Mouse (Mus musculus): ENCODE results near the gene Csmd2. TPM values are rescaled to one million over a fixed set of nuclear protein-coding genes. Genes with fewer than 3 reads are reported as not detected.

Csmd2 gene
- polyA plus RNA-seq, 1 experiment = 13.4 TPM

GRCm38 (mm10) chr4:128264491-128264890 lies 276.8 kb downstream of the Csmd2 start:
- DNase-seq = no peak

GRCm38 (mm10) chr4:128265341-128265740 lies 277.7 kb downstream of the Csmd2 start:
- Histone ChIP-seq H3K27me3 (ENCODE audit: control insufficient read depth, insufficient read depth, low read length) (no peaks in the 10 kb centered on the region), H3K4me1 (ENCODE audit: control insufficient read depth, insufficient read depth, low read length) (no peaks in the 10 kb centered on the region), H3K27ac (ENCODE audit: insufficient read depth, low read length) (no peak overlapping the region), H3K4me3 (replicated peaks; ENCODE audit: insufficient read depth, low read depth, low read length) (no peak overlapping the region)
- WGBS = 25% methylated on average over 3 of the region's 3 CpGs
- no peak for DNase-seq
- TF ChIP-seq POLR2A (IDR thresholded peaks at IDR 0.05; ENCODE audit: borderline replicate concordance, insufficient read depth, low read length) = no peak
- TF ChIP-seq CTCF (IDR thresholded peaks at IDR 0.05; ENCODE audit: borderline replicate concordance, insufficient read depth, low read depth, low read length) = no peak

More at GRCm38 (mm10) chr4:128264491-128264890, 276.8 kb downstream of the Csmd2 start:
- H3K4me3 ChIP-seq (replicated peaks; ENCODE audit: insufficient read depth, low read depth, low read length) = no peak overlapping the region
- WGBS = 91% methylated on average over 5 of the region's 5 CpGs
- no peak overlapping the region for H3K27ac ChIP-seq (ENCODE audit: insufficient read depth, low read length)
- no peaks in the 10 kb centered on the region for H3K4me1 ChIP-seq (ENCODE audit: control insufficient read depth, insufficient read depth, low read length)
- no peaks in the 10 kb centered on the region for H3K27me3 ChIP-seq (ENCODE audit: control insufficient read depth, insufficient read depth, low read length)
- TF ChIP-seq POLR2A (IDR thresholded peaks at IDR 0.05; ENCODE audit: borderline replicate concordance, insufficient read depth, low read length) (no peak), CTCF (IDR thresholded peaks at IDR 0.05; ENCODE audit: borderline replicate concordance, insufficient read depth, low read depth, low read length) (no peak)

GRCm38 (mm10) chr4:128269261-128269875 lies 281.7 kb downstream of the Csmd2 start:
- DNase-seq = no peak
- TF ChIP-seq CTCF (IDR thresholded peaks at IDR 0.05; ENCODE audit: borderline replicate concordance, insufficient read depth, low read depth, low read length) (no peak), POLR2A (IDR thresholded peaks at IDR 0.05; ENCODE audit: borderline replicate concordance, insufficient read depth, low read length) (no peak)
- Histone ChIP-seq H3K4me3 (replicated peaks; ENCODE audit: insufficient read depth, low read depth, low read length) (no peak overlapping the region), H3K4me1 (ENCODE audit: control insufficient read depth, insufficient read depth, low read length) (peaks cover 13% of the 10 kb centered on the region), H3K27me3 (ENCODE audit: control insufficient read depth, insufficient read depth, low read length) (no peaks in the 10 kb centered on the region), H3K27ac (ENCODE audit: insufficient read depth, low read length) (no peak overlapping the region)
- WGBS = 76% methylated on average over 9 of the region's 9 CpGs

- Histone ChIP-seq H3K27ac (ENCODE audit: insufficient read depth, low read length) (no peak overlapping the region), H3K4me3 (replicated peaks; ENCODE audit: insufficient read depth, low read depth, low read length) (no peak overlapping the region), H3K4me1 (ENCODE audit: control insufficient read depth, insufficient read depth, low read length) (peaks cover 13% of the 10 kb centered on the region), H3K27me3 (ENCODE audit: control insufficient read depth, insufficient read depth, low read length) (no peaks in the 10 kb centered on the region)
- no peak for DNase-seq
- TF ChIP-seq POLR2A (IDR thresholded peaks at IDR 0.05; ENCODE audit: borderline replicate concordance, insufficient read depth, low read length) = no peak
- TF ChIP-seq CTCF (IDR thresholded peaks at IDR 0.05; ENCODE audit: borderline replicate concordance, insufficient read depth, low read depth, low read length) = no peak
- 77% methylated on average over 10 of the region's 10 CpGs for WGBS
These were observed 282.5 kb downstream of the Csmd2 start for GRCm38 (mm10) chr4:128270177-128270576.

GRCm38 (mm10) chr4:128270931-128271330 lies 283.3 kb downstream of the Csmd2 start:
- Histone ChIP-seq H3K4me3 (replicated peaks; ENCODE audit: insufficient read depth, low read depth, low read length) (no peak overlapping the region), H3K27ac (ENCODE audit: insufficient read depth, low read length) (no peak overlapping the region), H3K4me1 (ENCODE audit: control insufficient read depth, insufficient read depth, low read length) (peaks cover 13% of the 10 kb centered on the region), H3K27me3 (ENCODE audit: control insufficient read depth, insufficient read depth, low read length) (no peaks in the 10 kb centered on the region)
- no peak for DNase-seq
- WGBS = 69% methylated on average over 19 of the region's 19 CpGs
- TF ChIP-seq POLR2A (IDR thresholded peaks at IDR 0.05; ENCODE audit: borderline replicate concordance, insufficient read depth, low read length) (no peak), CTCF (IDR thresholded peaks at IDR 0.05; ENCODE audit: borderline replicate concordance, insufficient read depth, low read depth, low read length) (no peak)

GRCm38 (mm10) chr4:128272501-128272900 lies 284.8 kb downstream of the Csmd2 start:
- Histone ChIP-seq H3K4me1 (ENCODE audit: control insufficient read depth, insufficient read depth, low read length) (peaks cover 13% of the 10 kb centered on the region), H3K27ac (ENCODE audit: insufficient read depth, low read length) (no peak overlapping the region), H3K27me3 (ENCODE audit: control insufficient read depth, insufficient read depth, low read length) (no peaks in the 10 kb centered on the region), H3K4me3 (replicated peaks; ENCODE audit: insufficient read depth, low read depth, low read length) (no peak overlapping the region)
- WGBS = 17% methylated on average over 6 of the region's 6 CpGs
- TF ChIP-seq CTCF (IDR thresholded peaks at IDR 0.05; ENCODE audit: borderline replicate concordance, insufficient read depth, low read depth, low read length) (no peak), POLR2A (IDR thresholded peaks at IDR 0.05; ENCODE audit: borderline replicate concordance, insufficient read depth, low read length) (no peak)
- peak; percentile 32 to 40 for DNase-seq

GRCm38 (mm10) chr4:128273146-128273545 lies 285.5 kb downstream of the Csmd2 start:
- Histone ChIP-seq H3K4me3 (replicated peaks; ENCODE audit: insufficient read depth, low read depth, low read length) (no peak overlapping the region), H3K4me1 (ENCODE audit: control insufficient read depth, insufficient read depth, low read length) (peaks cover 13% of the 10 kb centered on the region), H3K27me3 (ENCODE audit: control insufficient read depth, insufficient read depth, low read length) (no peaks in the 10 kb centered on the region), H3K27ac (ENCODE audit: insufficient read depth, low read length) (no peak overlapping the region)
- 59% methylated on average over 11 of the region's 11 CpGs for WGBS
- DNase-seq = no peak
- TF ChIP-seq CTCF (IDR thresholded peaks at IDR 0.05; ENCODE audit: borderline replicate concordance, insufficient read depth, low read depth, low read length) = no peak
- no peak for TF ChIP-seq POLR2A (IDR thresholded peaks at IDR 0.05; ENCODE audit: borderline replicate concordance, insufficient read depth, low read length)

GRCm38 (mm10) chr4:128275116-128275515 lies 287.5 kb downstream of the Csmd2 start:
- no peak for TF ChIP-seq CTCF (IDR thresholded peaks at IDR 0.05; ENCODE audit: borderline replicate concordance, insufficient read depth, low read depth, low read length)
- H3K27ac ChIP-seq (ENCODE audit: insufficient read depth, low read length) = no peak overlapping the region
- H3K27me3 ChIP-seq (ENCODE audit: control insufficient read depth, insufficient read depth, low read length) = no peaks in the 10 kb centered on the region
- no peak for DNase-seq
- H3K4me1 ChIP-seq (ENCODE audit: control insufficient read depth, insufficient read depth, low read length) = peaks cover 13% of the 10 kb centered on the region
- WGBS = 89% methylated on average over 5 of the region's 5 CpGs
- H3K4me3 ChIP-seq (replicated peaks; ENCODE audit: insufficient read depth, low read depth, low read length) = no peak overlapping the region
